Mouse (Mus musculus): ENCODE data around the gene Ppp1r14d.

The Ppp1r14d gene

DNA sequence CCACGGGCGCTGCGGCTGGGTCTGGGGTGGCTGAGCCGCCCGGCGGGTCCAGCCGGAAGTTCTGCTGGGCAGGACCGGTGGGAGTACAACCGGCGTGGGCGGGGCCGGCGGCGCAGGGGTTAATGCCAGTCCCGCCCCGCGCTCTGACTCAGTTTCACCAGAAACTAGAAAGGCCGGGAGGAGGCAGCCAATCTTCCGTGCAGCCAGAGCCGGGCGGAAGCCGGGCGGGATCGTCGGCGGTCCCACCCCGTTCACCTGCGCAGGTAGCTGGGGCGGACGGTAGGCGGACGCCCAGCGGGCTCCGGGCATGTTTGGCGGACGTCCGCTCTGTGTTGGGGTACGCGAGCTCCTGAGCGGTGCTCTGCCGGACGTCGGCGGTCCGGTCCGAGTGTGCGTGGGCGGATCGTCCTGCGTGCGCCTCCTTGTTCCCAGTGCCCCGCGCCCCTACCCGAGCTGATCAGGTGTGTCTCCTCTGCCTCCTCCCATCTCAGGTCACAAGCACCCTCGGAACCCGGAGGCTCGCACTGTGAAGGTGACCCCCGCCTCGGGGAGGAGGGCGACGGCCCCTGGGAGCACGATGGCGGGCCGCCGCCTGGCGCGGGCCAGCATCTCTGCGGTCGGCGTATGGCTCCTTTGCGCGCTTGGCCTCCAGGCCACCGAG lies 7.6 kb upstream of the Ppp1r14d start, which contains the start of gene Spint1:
Spint1 (plus strand) TSS at position 153 of the 661 bp plus-strand sequence.
- no peak for ATAC-seq (ENCODE audit: low TSS enrichment)

DNA sequence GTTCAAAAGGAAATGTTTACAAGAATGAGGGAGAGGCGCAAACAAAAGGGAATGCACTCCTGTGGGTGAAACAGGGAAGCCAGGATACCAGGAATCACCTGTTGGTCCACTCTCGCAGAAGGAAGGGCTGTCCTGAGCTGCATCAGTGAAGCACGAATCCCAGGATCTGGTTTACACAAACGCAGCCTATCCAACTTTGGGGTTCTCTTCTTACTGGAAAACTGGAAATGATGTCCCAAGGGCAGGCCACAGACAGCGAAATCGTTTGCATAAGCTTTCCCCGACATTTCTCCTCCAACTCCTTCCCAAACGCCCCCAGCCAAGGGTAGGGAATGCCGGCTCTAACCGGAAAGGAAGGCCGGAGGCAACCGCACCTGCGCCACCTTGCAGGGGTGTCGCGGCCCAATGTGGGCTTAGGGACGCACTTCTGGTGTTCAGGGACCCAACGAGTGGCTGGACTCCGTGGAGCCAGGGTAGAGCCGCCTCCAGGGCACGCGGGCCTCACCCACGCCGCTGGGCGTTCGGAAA lies 7.0 kb upstream of the Ppp1r14d start:
- ATAC-seq (ENCODE audit: low TSS enrichment): no peak

- ATAC-seq (ENCODE audit: low TSS enrichment): no peak
Observed at GRCm38 (mm10) chr2:119209176-119209507, 20.6 kb downstream of the Ppp1r14d start.

DNA sequence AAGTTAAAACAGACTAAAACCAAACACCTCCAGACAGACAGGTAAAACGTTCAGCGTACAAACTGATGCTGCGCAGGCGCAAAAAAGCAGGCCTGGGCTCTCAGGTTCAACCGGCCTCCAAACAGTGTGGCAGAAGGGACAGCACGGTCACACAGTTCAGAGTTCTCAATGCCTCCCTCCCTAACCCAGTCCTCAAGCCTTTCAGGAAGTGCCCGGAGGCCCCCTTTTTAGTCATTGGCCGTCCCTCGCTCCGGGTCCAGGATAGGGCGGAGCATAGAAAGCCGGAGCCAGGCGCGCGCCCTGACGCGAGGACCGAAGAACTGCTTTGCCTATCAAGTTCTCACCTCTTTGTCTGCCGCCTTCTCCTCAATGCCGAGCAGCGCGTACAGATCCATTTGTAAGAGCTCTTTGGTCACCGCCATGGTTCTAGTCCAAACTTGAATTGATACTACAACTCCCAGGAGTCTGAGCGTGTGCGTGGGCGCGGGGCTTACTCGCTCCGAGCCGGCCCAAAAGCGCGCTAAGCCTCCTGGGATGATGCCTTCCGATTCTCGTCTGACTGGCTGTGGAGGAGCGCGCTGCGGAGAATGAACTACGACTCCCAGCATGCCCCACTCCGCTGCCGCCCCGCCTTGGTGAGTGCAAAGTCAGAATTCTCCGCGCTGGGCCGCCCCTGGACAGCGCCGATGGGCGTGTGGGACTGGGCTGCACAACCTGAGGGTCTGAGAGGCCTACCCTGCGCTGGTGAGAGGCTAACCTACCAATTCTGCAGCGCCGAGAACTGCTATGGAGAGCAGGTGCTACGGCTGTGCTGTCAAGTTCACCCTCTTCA lies 21.1 kb downstream of the Ppp1r14d start, which contains the start of the genes Zfyve19 and Dnajc17:
Zfyve19 (plus strand) TSS at position 274 of the 832 bp plus-strand sequence.
Dnajc17 (minus strand) TSS at position 452 of the 832 bp plus-strand sequence.
- ATAC-seq (ENCODE audit: low TSS enrichment): peak; percentile 98

DNA sequence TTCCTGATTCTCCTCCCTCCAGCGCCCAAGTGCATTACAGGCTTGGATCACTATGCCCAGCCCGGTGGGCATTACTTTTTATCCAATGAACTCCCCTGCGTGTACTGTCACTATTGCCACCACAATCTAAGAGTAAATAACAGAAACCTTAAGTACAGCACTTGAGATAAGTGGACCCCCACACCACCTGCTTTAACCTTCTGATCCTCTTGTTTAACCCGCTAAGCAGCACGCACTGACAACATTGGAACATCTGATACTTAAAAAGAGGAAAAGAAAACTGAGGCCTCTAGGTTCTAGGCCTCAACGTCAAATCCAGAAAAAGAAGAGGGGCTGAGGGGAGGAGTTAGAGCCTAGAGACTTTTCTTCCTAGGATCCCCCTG lies 21.8 kb downstream of the Ppp1r14d start:
- ATAC-seq (ENCODE audit: low TSS enrichment): no peak

DNA sequence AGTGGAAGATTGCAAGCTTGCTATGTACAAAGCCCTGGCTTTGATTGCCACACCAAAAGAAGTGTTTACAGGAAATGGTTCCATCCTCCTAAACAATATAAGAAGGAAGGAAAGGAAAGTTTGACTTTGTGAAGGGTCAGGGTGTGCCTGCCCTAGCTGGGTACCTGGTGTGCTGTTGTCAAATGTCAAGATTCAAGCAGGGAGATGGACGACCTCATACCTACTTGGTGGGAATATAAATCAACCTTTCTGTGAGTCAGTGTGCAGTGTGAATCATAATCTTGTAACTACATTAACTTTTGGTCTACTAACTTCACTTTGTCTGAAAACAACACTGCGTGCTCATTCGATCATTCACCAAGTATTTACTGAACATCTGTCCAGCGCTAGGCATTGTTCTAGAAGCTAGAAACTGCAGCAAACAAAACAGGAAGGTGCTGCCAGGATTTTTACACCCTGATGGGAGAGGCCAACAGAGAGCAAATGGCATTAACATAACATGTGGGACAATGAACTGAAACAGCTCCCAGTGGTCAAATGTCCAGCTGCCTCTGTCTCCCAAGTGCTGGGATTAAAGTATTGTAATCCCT lies 25.7 kb downstream of the Ppp1r14d start:
- no peak for ATAC-seq (ENCODE audit: low TSS enrichment)

- ATAC-seq (ENCODE audit: low TSS enrichment): no peak
Observed at GRCm38 (mm10) chr2:119202914-119203453, 26.7 kb downstream of the Ppp1r14d start.

GRCm38 (mm10) chr2:119198934-119199333 lies 30.8 kb downstream of the Ppp1r14d start:
- ATAC-seq (ENCODE audit: low TSS enrichment): peak; percentile 62

DNA sequence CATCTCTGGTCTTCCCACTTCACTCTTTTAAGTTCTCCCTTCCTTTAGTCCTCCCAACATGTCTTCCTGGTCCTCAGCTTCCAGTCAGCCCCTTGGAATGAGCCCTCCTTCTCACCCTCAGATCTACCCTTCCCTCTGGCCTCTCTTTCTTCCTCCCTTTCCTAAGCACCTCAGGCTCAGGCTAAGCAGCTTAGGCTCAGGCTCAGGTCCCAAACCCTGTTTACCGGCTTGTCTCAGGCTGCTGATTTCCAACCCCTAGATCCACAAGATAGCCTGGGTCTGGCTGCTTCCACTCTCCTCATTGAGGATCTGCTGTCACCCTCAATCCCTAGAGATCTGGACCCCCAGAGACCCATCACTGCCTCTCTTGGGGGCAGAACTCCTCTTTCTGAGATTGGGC lies 31.7 kb downstream of the Ppp1r14d start:
- no peak for ATAC-seq (ENCODE audit: low TSS enrichment)

- ATAC-seq (ENCODE audit: low TSS enrichment): no peak
Observed at GRCm38 (mm10) chr2:119197493-119197892, 32.2 kb downstream of the Ppp1r14d start.

DNA sequence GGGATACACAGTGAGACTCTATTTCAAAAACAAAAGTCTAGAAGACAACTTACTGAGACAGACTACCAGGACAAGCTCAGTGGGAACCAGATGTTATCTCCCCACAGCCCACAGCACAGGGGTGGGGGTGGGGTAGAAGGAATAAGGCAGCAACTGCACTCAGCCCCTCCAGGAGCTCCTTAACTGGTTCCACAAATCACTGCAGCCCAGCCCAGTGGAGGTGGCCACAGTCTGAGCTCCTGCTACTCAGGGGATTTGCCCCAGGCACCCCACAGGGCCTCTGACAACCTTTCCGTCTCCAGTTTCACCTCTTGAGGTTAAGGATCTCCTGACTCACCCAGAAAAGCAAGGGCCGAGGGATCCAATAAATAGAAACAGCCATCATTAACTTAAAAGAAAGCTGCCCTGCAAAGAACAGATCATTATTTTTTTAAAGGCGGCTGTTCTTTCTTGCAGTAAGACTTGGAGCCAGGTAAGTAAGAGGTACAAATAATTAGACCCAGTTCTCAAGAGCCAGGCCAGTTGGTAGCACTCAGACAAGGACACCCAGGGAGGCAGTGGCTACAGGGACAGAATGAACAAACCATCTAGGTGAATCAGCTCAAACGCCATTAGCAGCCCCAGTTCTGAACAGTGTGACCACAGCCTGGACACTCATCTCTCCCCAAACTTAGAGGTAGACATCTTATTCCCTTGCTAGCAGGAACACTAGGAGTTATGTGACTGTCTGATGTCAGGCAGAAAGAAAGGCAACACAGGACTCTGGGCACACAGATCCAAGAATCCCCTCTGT lies 33.2 kb downstream of the Ppp1r14d start:
- no peak for ATAC-seq (ENCODE audit: low TSS enrichment)

- ATAC-seq (ENCODE audit: low TSS enrichment): no peak
Observed at GRCm38 (mm10) chr2:119194140-119194539, 35.6 kb downstream of the Ppp1r14d start.

DNA sequence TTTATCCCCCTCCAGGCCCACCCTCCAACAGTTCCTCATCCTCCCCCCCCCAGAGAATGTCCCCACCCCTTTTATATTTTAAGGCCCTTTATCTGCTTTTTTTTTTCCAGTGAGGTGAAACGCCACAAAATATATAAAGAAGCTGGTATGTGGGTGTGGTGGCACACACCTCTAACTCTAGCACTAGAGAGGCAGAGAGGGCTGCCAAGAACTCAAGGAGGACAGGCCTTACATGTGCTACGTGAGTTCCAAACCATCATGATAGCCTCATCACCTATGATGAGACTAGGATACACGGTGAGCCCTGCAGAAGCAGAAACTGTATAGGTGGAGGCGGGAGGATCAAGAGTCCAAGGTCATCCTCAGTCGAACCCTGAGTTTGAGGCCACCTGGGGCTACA lies 38.7 kb downstream of the Ppp1r14d start:
- no peak for ATAC-seq (ENCODE audit: low TSS enrichment)

- ATAC-seq (ENCODE audit: low TSS enrichment): peak; percentile 95
Observed at GRCm38 (mm10) chr2:119189029-119189710, 40.5 kb downstream of the Ppp1r14d start.

DNA sequence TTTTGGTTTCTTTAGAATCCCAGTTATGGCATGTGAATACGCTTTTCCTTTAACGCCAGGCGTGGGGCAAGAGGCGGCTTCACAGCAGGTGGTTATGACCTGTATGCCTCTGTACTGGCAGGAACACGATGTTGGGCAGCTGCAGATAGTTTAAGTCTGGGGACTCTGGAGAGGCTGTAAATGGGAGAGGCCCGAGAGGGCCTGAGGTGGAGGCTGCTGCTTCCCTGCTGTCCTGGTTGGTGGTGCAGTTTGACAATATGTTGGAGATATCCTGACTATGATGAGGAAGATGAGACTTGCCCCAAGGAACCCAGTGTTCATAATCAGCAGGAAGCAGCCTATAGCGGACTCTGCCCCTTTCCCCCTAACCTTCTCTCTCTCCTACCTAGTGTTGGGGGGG lies 46.8 kb downstream of the Ppp1r14d start:
- ATAC-seq (ENCODE audit: low TSS enrichment): no peak

GRCm38 (mm10) chr2:119177384-119177939 lies 52.2 kb downstream of the Ppp1r14d start:
- ATAC-seq (ENCODE audit: low TSS enrichment): no peak

DNA sequence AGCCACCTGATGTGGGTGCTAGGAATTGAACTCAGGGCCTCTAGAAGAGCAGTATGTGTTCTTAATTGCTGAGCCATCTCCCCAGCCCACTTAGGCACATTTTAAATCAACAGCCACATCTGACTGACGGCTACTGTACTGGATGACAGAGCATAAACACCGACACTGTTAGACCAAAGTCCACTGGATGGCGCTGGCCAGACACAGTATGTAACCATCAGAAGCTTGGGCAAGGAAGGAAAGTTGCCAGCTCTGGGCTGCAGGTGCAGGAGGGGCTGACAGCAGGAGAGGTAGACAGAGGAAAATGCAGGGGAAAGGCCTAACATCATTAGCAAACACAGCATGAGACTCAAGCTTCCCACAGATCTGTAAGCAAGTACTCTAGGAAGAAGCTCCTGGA lies 52.9 kb downstream of the Ppp1r14d start:
- no peak for ATAC-seq (ENCODE audit: low TSS enrichment)

DNA sequence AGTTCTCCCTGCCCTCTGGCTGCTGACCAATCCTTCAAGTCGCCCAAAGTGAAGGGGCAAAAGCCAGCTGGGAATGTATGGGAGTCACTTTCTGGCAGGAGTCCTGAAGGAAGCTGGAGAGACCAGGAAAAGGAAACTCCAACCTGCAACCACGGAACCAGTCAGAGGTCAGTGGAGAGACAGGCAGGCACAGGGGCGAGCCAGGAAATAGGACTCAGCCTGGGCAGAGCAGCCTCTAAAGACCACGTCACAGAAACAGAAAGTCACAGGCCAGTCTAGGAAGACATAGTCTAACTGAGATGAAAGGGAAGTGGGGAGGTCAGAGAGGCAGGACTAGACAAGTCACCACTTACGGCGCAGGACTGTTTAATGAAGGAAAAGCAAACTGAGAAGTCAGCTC lies 54.1 kb downstream of the Ppp1r14d start:
- no peak for ATAC-seq (ENCODE audit: low TSS enrichment)

DNA sequence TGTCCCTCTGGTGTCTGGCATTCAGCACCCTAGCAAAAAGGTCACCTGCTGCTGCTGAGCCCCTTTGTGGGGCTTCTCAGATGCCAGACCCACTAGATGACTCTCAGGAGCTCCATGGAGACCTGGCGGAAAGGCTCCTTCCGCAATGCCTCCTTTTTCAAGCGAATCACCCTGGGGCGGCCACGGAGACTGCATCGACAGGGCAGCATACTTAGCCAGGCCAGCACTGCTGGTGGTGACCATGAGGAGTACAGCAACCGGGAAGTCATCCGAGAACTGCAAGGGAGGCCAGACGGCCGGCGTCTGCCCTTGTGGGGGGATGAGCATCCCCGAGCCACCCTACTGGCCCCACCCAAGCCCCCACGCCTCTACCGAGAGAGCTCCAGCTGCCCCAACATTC lies 54.8 kb downstream of the Ppp1r14d start:
- no peak for ATAC-seq (ENCODE audit: low TSS enrichment)

DNA sequence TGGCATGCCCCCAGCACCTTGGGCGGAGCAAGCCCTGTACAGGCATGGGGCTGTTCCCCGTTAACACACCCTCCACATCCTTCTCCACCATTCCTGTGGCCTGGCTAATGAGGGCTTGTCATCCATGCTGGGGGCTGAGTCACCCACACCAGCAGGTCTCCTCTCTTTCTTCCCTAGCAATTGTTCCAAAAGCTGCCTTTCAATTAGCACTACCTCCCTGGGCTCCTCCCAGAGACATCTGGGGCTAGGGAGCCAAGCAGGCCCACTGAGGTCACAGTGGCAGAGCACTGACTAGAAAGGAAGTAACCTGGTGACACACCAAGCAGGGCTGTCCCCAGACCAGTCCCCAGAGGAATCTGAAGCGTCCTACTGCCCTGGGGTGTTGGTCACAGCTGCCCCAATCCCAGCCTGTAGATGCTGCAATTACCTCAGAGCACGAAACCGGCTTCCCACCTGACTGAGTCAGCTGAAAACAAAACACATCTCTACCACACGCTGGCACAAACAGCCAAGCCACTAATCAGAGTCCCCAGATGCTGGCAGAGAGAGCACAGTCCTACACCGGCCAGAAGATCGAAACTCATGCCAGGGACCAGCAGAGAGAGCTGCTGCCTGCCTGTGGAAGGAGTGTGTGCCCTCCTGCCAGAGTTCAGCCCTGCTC lies 55.6 kb downstream of the Ppp1r14d start, which contains the start of gene Gm14137:
Gm14137 (plus strand) TSS at position 519 of the 661 bp plus-strand sequence.
- ATAC-seq (ENCODE audit: low TSS enrichment): no peak
